Mouse (Mus musculus): ENCODE data around the gene Arhgef12. TPM values are rescaled to one million over a fixed set of nuclear protein-coding genes. Genes with fewer than 3 reads are reported as not detected.
"Not testable (repeated sequence)": the region's sequence is repeated elsewhere in the genome, so short reads cannot be mapped to it uniquely, and the experiment has no call there.

The Arhgef12 gene
- polyA plus RNA-seq, 1 experiment from 2014 or later = 11.5 TPM

- Histone ChIP-seq H3K27ac (replicated peaks; ENCODE audit: low read depth, low read length) (no peak overlapping the region), H3K4me2 (ENCODE audit: low read depth, severe bottlenecking) (no peak overlapping the region), H3K4me1 (ENCODE audit: control insufficient read depth, insufficient read depth, low read length) (no peaks in the 10 kb centered on the region), H3K36me3 (ENCODE audit: control insufficient read depth, insufficient read depth, low read length) (no peaks in the 10 kb centered on the region), H3K27me3 (ENCODE audit: control insufficient read depth, insufficient read depth, low read length) (no peaks in the 10 kb centered on the region), H3K9ac (ENCODE audit: low read length) (no peak overlapping the region), H3K9me3 (ENCODE audit: control insufficient read depth, low read length) (no peaks in the 10 kb centered on the region), H3K4me3 (ENCODE audit: low read depth, low read length) (no peak overlapping the region)
- 86% methylated on average over 3 of the region's 3 CpGs for WGBS
- no peak for DNase-seq (ENCODE audit: low spot score)
- ATAC-seq (ENCODE audit: insufficient number of reproducible peaks, low FRiP score, low TSS enrichment, low read depth) = no peak
Measured at GRCm38 (mm10) chr9:43133525-43133924, 26.5 kb upstream of the Arhgef12 start.

GRCm38 (mm10) chr9:43132380-43132779 is 25.3 kb upstream of the Arhgef12 start:
- H3K9me3 ChIP-seq (ENCODE audit: control insufficient read depth, low read length) = no peaks in the 10 kb centered on the region
- H3K9ac ChIP-seq (ENCODE audit: low read length) = no peak overlapping the region
- no peak for DNase-seq (ENCODE audit: low spot score)
- no peak for ATAC-seq (ENCODE audit: insufficient number of reproducible peaks, low FRiP score, low TSS enrichment, low read depth)
- no peaks in the 10 kb centered on the region for H3K36me3 ChIP-seq (ENCODE audit: control insufficient read depth, insufficient read depth, low read length)
- no peaks in the 10 kb centered on the region for H3K4me1 ChIP-seq (ENCODE audit: control insufficient read depth, insufficient read depth, low read length)
- no peaks in the 10 kb centered on the region for H3K27me3 ChIP-seq (ENCODE audit: control insufficient read depth, insufficient read depth, low read length)
- H3K27ac ChIP-seq (replicated peaks; ENCODE audit: low read depth, low read length) = no peak overlapping the region
- no peak overlapping the region for H3K4me3 ChIP-seq (ENCODE audit: low read depth, low read length)
- no peak overlapping the region for H3K4me2 ChIP-seq (ENCODE audit: low read depth, severe bottlenecking)
- WGBS = 21% methylated on average over 4 of the region's 4 CpGs

DNA sequence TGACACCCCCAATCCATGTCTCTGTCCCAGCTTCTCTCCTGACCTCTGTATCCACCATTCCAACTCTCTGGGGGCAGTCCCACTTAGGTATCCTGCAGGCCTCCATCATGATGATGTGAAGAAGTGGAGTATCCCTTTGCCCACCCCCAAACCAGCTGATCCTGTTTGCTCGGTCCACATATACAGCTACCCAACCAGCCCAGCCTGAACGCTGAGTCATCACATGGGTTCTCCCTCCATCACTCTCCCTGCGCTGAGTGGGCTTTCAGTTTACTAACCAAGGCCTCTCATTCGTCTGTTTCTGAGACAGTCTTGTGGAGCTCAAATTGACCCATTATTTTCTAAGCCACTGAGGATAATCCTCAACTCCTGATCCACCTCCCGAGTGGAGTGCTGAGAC is 24.9 kb upstream of the Arhgef12 start:
- H3K27ac ChIP-seq (replicated peaks; ENCODE audit: low read depth, low read length) = no peak overlapping the region
- H3K4me1 ChIP-seq (ENCODE audit: control insufficient read depth, insufficient read depth, low read length) = no peaks in the 10 kb centered on the region
- no peak overlapping the region for H3K4me2 ChIP-seq (ENCODE audit: low read depth, severe bottlenecking)
- ATAC-seq (ENCODE audit: insufficient number of reproducible peaks, low FRiP score, low TSS enrichment, low read depth) (no peak), DNase-seq (ENCODE audit: low spot score) (no peak)
- 79% methylated on average over 5 of the region's 5 CpGs for WGBS
- H3K27me3 ChIP-seq (ENCODE audit: control insufficient read depth, insufficient read depth, low read length) = no peaks in the 10 kb centered on the region
- no peak overlapping the region for H3K4me3 ChIP-seq (ENCODE audit: low read depth, low read length)
- H3K9ac ChIP-seq (ENCODE audit: low read length) = no peak overlapping the region
- H3K9me3 ChIP-seq (ENCODE audit: control insufficient read depth, low read length) = no peaks in the 10 kb centered on the region
- no peaks in the 10 kb centered on the region for H3K36me3 ChIP-seq (ENCODE audit: control insufficient read depth, insufficient read depth, low read length)

DNA sequence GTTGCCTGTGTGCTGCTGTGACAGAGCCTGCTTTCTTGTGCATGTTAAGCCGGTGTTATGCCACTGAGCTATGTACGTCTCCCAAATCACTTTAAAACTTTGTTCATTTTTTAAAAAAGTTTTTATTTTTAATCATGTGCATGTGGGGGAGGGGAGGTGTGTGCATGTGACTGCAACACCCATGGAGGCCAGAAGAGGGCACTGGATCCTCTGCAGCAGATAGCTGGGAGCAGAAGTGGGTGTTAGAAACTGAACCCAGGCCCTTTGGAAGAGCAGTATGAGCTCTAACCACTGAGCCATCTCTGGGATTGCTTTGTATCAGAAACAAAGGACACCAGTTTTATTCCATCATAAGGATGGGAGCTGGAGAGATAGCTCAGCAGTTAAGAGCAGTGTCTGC is 23.6 kb upstream of the Arhgef12 start:
- Histone ChIP-seq H3K4me3 (ENCODE audit: low read depth, low read length) (no peak overlapping the region), H3K27ac (replicated peaks; ENCODE audit: low read depth, low read length) (no peak overlapping the region), H3K4me1 (ENCODE audit: control insufficient read depth, insufficient read depth, low read length) (no peaks in the 10 kb centered on the region), H3K27me3 (ENCODE audit: control insufficient read depth, insufficient read depth, low read length) (no peaks in the 10 kb centered on the region), H3K36me3 (ENCODE audit: control insufficient read depth, insufficient read depth, low read length) (no peaks in the 10 kb centered on the region), H3K9ac (ENCODE audit: low read length) (no peak overlapping the region), H3K9me3 (ENCODE audit: control insufficient read depth, low read length) (no peaks in the 10 kb centered on the region), H3K4me2 (ENCODE audit: low read depth, severe bottlenecking) (no peak overlapping the region)
- 96% methylated on average over 2 of the region's 2 CpGs for WGBS
- DNase-seq (ENCODE audit: low spot score) (no peak), ATAC-seq (ENCODE audit: insufficient number of reproducible peaks, low FRiP score, low TSS enrichment, low read depth) (no peak)

DNA sequence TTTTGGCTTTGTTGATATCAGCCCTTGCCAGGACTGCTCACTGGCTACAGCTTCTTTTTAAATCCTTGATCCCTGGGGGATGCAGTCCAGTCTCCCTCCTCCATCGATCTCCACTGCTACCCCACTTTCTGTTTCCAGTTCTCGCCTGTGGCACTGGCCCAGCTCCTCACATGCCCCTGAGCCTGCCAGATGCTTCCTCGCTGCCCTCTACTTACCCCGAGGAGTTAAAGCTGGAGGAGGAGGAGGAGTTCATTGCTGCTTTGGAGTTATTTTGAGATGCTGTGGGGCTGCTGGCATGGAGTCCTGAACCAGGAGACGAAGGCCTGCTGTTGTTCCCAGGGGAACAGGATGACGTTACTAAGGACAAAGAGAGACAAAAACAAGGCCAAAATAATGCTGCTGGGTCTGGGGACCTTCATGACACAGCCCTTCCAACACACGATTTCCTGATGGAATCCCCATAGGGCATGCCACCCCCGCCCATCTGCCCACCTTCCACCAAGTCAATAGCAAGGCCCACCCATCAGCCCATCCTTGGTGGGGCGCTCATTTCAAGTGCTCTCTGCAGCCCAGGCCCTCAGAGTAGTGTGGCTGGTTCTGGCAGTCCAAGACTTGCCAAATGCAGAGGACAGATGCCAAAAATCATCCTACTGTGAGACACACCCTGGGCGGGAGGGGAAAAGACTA is 20.2 kb upstream of the Arhgef12 start:
- no peak for ATAC-seq (ENCODE audit: insufficient number of reproducible peaks, low FRiP score, low TSS enrichment, low read depth)
- Histone ChIP-seq H3K9me3 (ENCODE audit: control insufficient read depth, low read length) (no peaks in the 10 kb centered on the region), H3K9ac (ENCODE audit: low read length) (no peak overlapping the region), H3K27ac (replicated peaks; ENCODE audit: low read depth, low read length) (no peak overlapping the region), H3K36me3 (ENCODE audit: control insufficient read depth, insufficient read depth, low read length) (no peaks in the 10 kb centered on the region), H3K4me3 (ENCODE audit: low read depth, low read length) (no peak overlapping the region), H3K4me2 (ENCODE audit: low read depth, severe bottlenecking) (no peak overlapping the region), H3K27me3 (ENCODE audit: control insufficient read depth, insufficient read depth, low read length) (no peaks in the 10 kb centered on the region), H3K4me1 (ENCODE audit: control insufficient read depth, insufficient read depth, low read length) (no peaks in the 10 kb centered on the region)
- WGBS = 85% methylated on average over 10 of the region's 10 CpGs
- DNase-seq (ENCODE audit: low spot score) = no peak

GRCm38 (mm10) chr9:43122379-43122778 is 15.3 kb upstream of the Arhgef12 start:
- Histone ChIP-seq H3K27me3 (ENCODE audit: control insufficient read depth, insufficient read depth, low read length) (no peaks in the 10 kb centered on the region), H3K9me3 (ENCODE audit: control insufficient read depth, low read length) (no peaks in the 10 kb centered on the region), H3K4me3 (ENCODE audit: low read depth, low read length) (no peak overlapping the region), H3K36me3 (ENCODE audit: control insufficient read depth, insufficient read depth, low read length) (no peaks in the 10 kb centered on the region), H3K27ac (replicated peaks; ENCODE audit: low read depth, low read length) (no peak overlapping the region), H3K4me2 (ENCODE audit: low read depth, severe bottlenecking) (no peak overlapping the region), H3K4me1 (ENCODE audit: control insufficient read depth, insufficient read depth, low read length) (no peaks in the 10 kb centered on the region), H3K9ac (ENCODE audit: low read length) (no peak overlapping the region)
- DNase-seq (ENCODE audit: low spot score) (no peak), ATAC-seq (ENCODE audit: insufficient number of reproducible peaks, low FRiP score, low TSS enrichment, low read depth) (no peak)
- WGBS = 58% methylated on average over 1 of the region's 1 CpGs

- H3K27ac ChIP-seq (replicated peaks; ENCODE audit: low read depth, low read length); ATAC-seq (ENCODE audit: insufficient number of reproducible peaks, low FRiP score, low TSS enrichment, low read depth); H3K9ac ChIP-seq (ENCODE audit: low read length); H3K9me3 ChIP-seq (ENCODE audit: control insufficient read depth, low read length); H3K4me2 ChIP-seq (ENCODE audit: low read depth, severe bottlenecking); H3K36me3 ChIP-seq (ENCODE audit: control insufficient read depth, insufficient read depth, low read length); DNase-seq (ENCODE audit: low spot score); H3K4me1 ChIP-seq (ENCODE audit: control insufficient read depth, insufficient read depth, low read length); H3K27me3 ChIP-seq (ENCODE audit: control insufficient read depth, insufficient read depth, low read length); H3K4me3 ChIP-seq (ENCODE audit: low read depth, low read length): not testable (repeated sequence)
- 95% methylated on average over 2 of the region's 2 CpGs for WGBS
Measured at GRCm38 (mm10) chr9:43121948-43122347, 14.9 kb upstream of the Arhgef12 start.

GRCm38 (mm10) chr9:43116997-43117336 is 9.9 kb upstream of the Arhgef12 start:
- Histone ChIP-seq H3K4me2 (ENCODE audit: low read depth, severe bottlenecking) (peak overlapping the region; percentile 84; the same call in 1 of the 2 replicates), H3K4me1 (ENCODE audit: control insufficient read depth, insufficient read depth, low read length) (no peaks in the 10 kb centered on the region), H3K9ac (ENCODE audit: low read length) (no peak overlapping the region), H3K27me3 (ENCODE audit: control insufficient read depth, insufficient read depth, low read length) (0 out of 2 replicates have a peak, but pooled peaks cover 4% of the 10 kb centered on the region), H3K9me3 (ENCODE audit: control insufficient read depth, low read length) (no peaks in the 10 kb centered on the region), H3K27ac (replicated peaks; ENCODE audit: low read depth, low read length) (no peak overlapping the region), H3K36me3 (ENCODE audit: control insufficient read depth, insufficient read depth, low read length) (no peaks in the 10 kb centered on the region), H3K4me3 (ENCODE audit: low read depth, low read length) (no peak overlapping the region)
- ATAC-seq (ENCODE audit: insufficient number of reproducible peaks, low FRiP score, low TSS enrichment, low read depth) (no peak), DNase-seq (ENCODE audit: low spot score) (no peak)
- WGBS = 81% methylated on average over 6 of the region's 6 CpGs

All from limb, embryonic 11.5 days (tissue).